Mouse (Mus musculus) thymus, adult 2 months (tissue): Measurements from ENCODE around the gene Ccng1.
"Not testable (repeated sequence)": the region's sequence is repeated elsewhere in the genome, so short reads cannot be mapped to it uniquely, and the experiment has no call there.

Experiments
- CTCF ChIP-seq: fragments of 200-500 bp; IDR thresholded peaks from 2 replicates; pipeline ENCODE4 v1.5.1; 2012; ENCODE audit warnings: mild to moderate bottlenecking, control low read depth, low read length, moderate library complexity, borderline replicate concordance; ENCODE audit not compliant: control insufficient read depth, poor library complexity, insufficient read depth; ENCODE audit errors: extremely low read depth
- POLR2A ChIP-seq: fragments of 200-500 bp; IDR thresholded peaks from 2 replicates; pipeline ENCODE4 v1.6.1; 2012; ENCODE audit warnings: mild to moderate bottlenecking, low read length, control low read depth, moderate library complexity; ENCODE audit not compliant: control insufficient read depth, poor library complexity, insufficient read depth; ENCODE audit errors: extremely low read depth

DNA sequence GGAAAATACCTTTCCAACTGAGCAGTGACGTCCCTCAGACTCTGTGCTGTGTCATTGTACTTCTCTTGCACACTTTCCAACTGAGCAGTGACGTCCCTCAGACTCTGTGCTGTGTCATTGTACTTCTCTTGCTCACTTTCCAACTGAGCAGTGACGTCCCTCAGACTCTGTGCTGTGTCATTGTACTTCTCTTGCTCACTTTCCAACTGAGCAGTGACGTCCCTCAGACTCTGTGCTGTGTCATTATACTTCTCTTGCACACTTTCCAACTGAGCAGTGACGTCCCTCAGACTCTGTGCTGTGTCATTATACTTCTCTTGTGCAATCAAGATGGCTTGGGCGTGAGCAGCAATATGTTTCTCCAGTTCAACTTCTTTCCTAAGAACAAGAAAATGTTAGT, 45.2 kb downstream of the Ccng1 start:
- TF ChIP-seq POLR2A, CTCF: not testable (repeated sequence)
